Mouse (Mus musculus): Measurements from ENCODE around the gene Adh7. TPM values are rescaled to one million over a fixed set of nuclear protein-coding genes. Genes with fewer than 3 reads are reported as not detected.
A peak's percentile ranks its signal among the peaks of the same experiment; 100 is the strongest.

Gene Adh7
- polyA plus RNA-seq, 1 experiment from 2014 or later, result 0.50 TPM

- no peak overlapping the region for H3K27ac ChIP-seq (ENCODE audit: low read length)
- H3K4me3 ChIP-seq (ENCODE audit: low read length), result no peak overlapping the region
- peaks cover 2% of the 10 kb centered on the region; the same call in 1 of the 2 replicates for H3K4me1 ChIP-seq (replicated peaks; ENCODE audit: control insufficient read depth, insufficient read depth, low read length)
- no peak overlapping the region for H3K4me2 ChIP-seq (ENCODE audit: low read depth, low read length)
- no peak for ATAC-seq (ENCODE audit: low read depth)
- H3K9me3 ChIP-seq (ENCODE audit: control insufficient read depth, low read length), result no peaks in the 10 kb centered on the region
- no peak overlapping the region for H3K9ac ChIP-seq (ENCODE audit: low read length)
- no peaks in the 10 kb centered on the region for H3K36me3 ChIP-seq (ENCODE audit: control insufficient read depth, insufficient read depth, low read length)
- 46% methylated on average over 3 of the region's 3 CpGs for WGBS
- H3K27me3 ChIP-seq (ENCODE audit: control insufficient read depth, insufficient read depth, low read depth, low read length), result no peaks in the 10 kb centered on the region
Observed at GRCm38 (mm10) chr3:138275100-138275499, 57.5 kb downstream of the Adh7 start.

- H3K27me3 ChIP-seq (ENCODE audit: control insufficient read depth, insufficient read depth, low read depth, low read length), result no peaks in the 10 kb centered on the region
- no peak overlapping the region for H3K4me2 ChIP-seq (ENCODE audit: low read depth, low read length)
- no peak for ATAC-seq (ENCODE audit: low read depth)
- H3K4me1 ChIP-seq (replicated peaks; ENCODE audit: control insufficient read depth, insufficient read depth, low read length), result no peaks in the 10 kb centered on the region; the same call in 1 of the 2 replicates
- H3K9me3 ChIP-seq (ENCODE audit: control insufficient read depth, low read length), result no peaks in the 10 kb centered on the region
- no peak overlapping the region for H3K9ac ChIP-seq (ENCODE audit: low read length)
- WGBS, result 93% methylated on average over 9 of the region's 9 CpGs
- no peak overlapping the region for H3K4me3 ChIP-seq (ENCODE audit: low read length)
- H3K36me3 ChIP-seq (ENCODE audit: control insufficient read depth, insufficient read depth, low read length), result peaks cover 15% of the 10 kb centered on the region
- H3K27ac ChIP-seq (ENCODE audit: low read length), result peak overlapping the region; percentile 23; the same call in 1 of the 2 replicates
Observed at GRCm38 (mm10) chr3:138282556-138282955, 65.0 kb downstream of the Adh7 start.

Other genes with a start within 250 kb of the Adh7 start
- 7.5 and 9.0 TPM in 2 replicates for gene Dapp1, start 236.2 kb upstream of the Adh7 start, polyA plus RNA-seq (2015; fragmentation: Nextera tagmentation; extraction: Ambion mirVana)
- 0.65 and 0.88 TPM in 2 replicates for gene 1110002E22Rik, start 152.7 kb upstream of the Adh7 start, polyA plus RNA-seq (2015; fragmentation: Nextera tagmentation; extraction: Ambion mirVana)
- gene Gm5105, start 150.4 kb upstream of the Adh7 start, polyA plus RNA-seq (2015; fragmentation: Nextera tagmentation; extraction: Ambion mirVana), result 0.11 TPM in 1 of 2 replicates, not detected in the other
- gene Trmt10a, start 74.3 kb upstream of the Adh7 start, polyA plus RNA-seq (2015; fragmentation: Nextera tagmentation; extraction: Ambion mirVana), result 9.9 and 11.4 TPM in 2 replicates
- gene Mttp, start 72.8 kb upstream of the Adh7 start, polyA plus RNA-seq (2015; fragmentation: Nextera tagmentation; extraction: Ambion mirVana), result 8.6 and 9.1 TPM in 2 replicates
- gene 4930579F01Rik, start 23.9 kb upstream of the Adh7 start, polyA plus RNA-seq (2015; fragmentation: Nextera tagmentation; extraction: Ambion mirVana), result 0.15 TPM in 1 of 2 replicates, not detected in the other
- 1,307 and 1,323 TPM in 2 replicates for gene Adh1, start 43.2 kb downstream of the Adh7 start, polyA plus RNA-seq (2015; fragmentation: Nextera tagmentation; extraction: Ambion mirVana)
- gene Adh6a, start 95.5 kb downstream of the Adh7 start, polyA plus RNA-seq (2015; fragmentation: Nextera tagmentation; extraction: Ambion mirVana), result 0.19 TPM in 1 of 2 replicates, not detected in the other
- gene Adh6b, start 124.0 kb downstream of the Adh7 start, polyA plus RNA-seq (2015; fragmentation: Nextera tagmentation; extraction: Ambion mirVana), result 0.14 and 0.31 TPM in 2 replicates
- gene Adh4, start 197.7 kb downstream of the Adh7 start, polyA plus RNA-seq (2015; fragmentation: Nextera tagmentation; extraction: Ambion mirVana), result not detected in 2 replicates
- gene Adh5, start 225.3 kb downstream of the Adh7 start, polyA plus RNA-seq (2015; fragmentation: Nextera tagmentation; extraction: Ambion mirVana), result 212 and 215 TPM in 2 replicates

Measured in lung, embryonic 16.5 days (tissue).